Mouse (Mus musculus): ENCODE data around the gene Ank2. TPM values are rescaled to one million over a fixed set of nuclear protein-coding genes. Genes with fewer than 3 reads are reported as not detected.

The Ank2 gene
- polyA plus RNA-seq, 1 experiment, result 52.1 TPM

DNA sequence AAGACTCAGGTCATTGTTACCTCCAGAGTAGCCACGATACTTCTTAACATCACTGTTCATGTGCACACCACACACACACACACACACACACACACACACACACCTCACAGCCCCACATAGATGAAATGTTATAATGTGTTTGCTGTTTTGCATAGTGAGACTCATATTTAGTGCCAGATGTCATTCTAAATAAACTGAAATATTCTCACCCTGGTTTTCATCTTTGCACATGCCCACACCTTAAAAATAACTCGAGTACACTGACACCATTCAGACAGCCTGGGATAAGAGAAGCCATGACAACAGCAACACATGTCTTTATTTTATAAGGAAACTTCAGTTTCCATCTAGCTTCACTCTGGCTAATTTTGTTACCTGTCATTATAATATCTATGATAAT lies 312.1 kb downstream of the Ank2 start:
- TF ChIP-seq POLR2A (IDR thresholded peaks at IDR 0.05; ENCODE audit: control insufficient read depth, low read depth, low read length) (no peak), CTCF (IDR thresholded peaks at IDR 0.05; ENCODE audit: control insufficient read depth, insufficient read depth, insufficient replicate concordance, low read depth, low read length) (no peak)
- H3K27ac ChIP-seq (ENCODE audit: control insufficient read depth, insufficient read depth, low read depth, low read length), result no peak overlapping the region
- no peaks in the 10 kb centered on the region for H3K36me3 ChIP-seq (ENCODE audit: control insufficient read depth, insufficient read depth, low read length)
- H3K4me3 ChIP-seq (ENCODE audit: control insufficient read depth, low read depth, low read length), result no peak overlapping the region
- H3K27me3 ChIP-seq (ENCODE audit: control insufficient read depth, insufficient read depth, low read length), result no peaks in the 10 kb centered on the region
- no peaks in the 10 kb centered on the region for H3K4me1 ChIP-seq (ENCODE audit: control insufficient read depth, insufficient read depth, low read length)

DNA sequence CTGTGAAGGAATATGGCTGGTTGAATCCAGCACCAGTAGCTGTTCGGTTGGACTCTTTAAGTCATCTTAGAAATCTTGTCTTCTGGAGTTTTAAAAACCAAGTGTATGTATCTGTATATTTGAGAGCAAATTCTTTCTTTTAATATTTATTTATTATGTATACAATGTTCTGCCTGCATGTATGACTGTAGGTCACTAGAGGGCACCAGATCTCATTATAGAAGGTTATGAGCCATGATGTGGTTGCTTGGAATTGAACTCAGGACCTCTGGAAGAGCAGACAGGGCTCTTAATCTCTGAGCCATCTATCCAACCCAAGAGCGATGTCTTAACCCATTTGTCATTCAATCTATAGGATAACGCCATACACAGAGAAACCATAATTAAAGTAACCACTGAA lies 312.9 kb downstream of the Ank2 start:
- no peak overlapping the region for H3K4me3 ChIP-seq (ENCODE audit: control insufficient read depth, low read depth, low read length)
- H3K4me1 ChIP-seq (ENCODE audit: control insufficient read depth, insufficient read depth, low read length), result no peaks in the 10 kb centered on the region
- H3K36me3 ChIP-seq (ENCODE audit: control insufficient read depth, insufficient read depth, low read length), result no peaks in the 10 kb centered on the region
- no peaks in the 10 kb centered on the region for H3K27me3 ChIP-seq (ENCODE audit: control insufficient read depth, insufficient read depth, low read length)
- H3K27ac ChIP-seq (ENCODE audit: control insufficient read depth, insufficient read depth, low read depth, low read length), result no peak overlapping the region
- TF ChIP-seq CTCF (IDR thresholded peaks at IDR 0.05; ENCODE audit: control insufficient read depth, insufficient read depth, insufficient replicate concordance, low read depth, low read length), result no peak
- TF ChIP-seq POLR2A (IDR thresholded peaks at IDR 0.05; ENCODE audit: control insufficient read depth, low read depth, low read length), result no peak

DNA sequence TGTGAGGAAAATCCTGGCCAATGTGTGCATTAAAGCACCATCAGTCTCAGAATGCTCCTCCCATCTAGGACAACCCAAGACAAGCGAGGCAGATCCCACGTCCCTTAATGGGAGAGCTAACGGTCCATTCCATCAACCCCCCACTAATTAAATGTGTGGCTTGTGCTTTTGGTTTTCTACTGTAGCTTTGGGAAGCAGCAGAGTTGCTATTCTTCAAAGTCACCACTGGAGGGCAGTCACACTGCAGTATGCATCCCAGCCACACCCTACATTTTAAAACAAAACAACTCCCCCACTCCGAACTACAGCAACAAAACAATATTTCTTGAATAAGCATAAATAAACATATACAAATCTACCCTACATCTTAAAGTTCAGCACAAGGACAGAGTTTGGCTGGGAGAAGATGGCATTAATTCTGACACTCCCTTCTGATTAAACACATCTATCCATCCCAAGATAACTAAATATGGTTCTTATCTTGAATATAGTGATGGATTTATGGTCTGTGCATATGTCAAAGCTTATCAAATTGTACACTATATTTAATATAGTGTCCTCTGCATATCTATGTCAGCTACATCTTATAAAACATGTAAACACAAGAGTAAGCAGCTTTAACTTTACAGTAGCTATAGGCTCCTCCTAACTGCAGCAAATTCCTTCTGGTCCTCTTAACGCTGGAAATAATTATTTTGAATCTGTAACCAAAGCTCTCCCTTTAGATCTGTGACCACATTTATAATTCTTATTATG lies 315.0 kb downstream of the Ank2 start:
- Histone ChIP-seq H3K4me3 (ENCODE audit: control insufficient read depth, low read depth, low read length) (no peak overlapping the region), H3K27me3 (ENCODE audit: control insufficient read depth, insufficient read depth, low read length) (no peaks in the 10 kb centered on the region), H3K27ac (ENCODE audit: control insufficient read depth, insufficient read depth, low read depth, low read length) (no peak overlapping the region), H3K36me3 (ENCODE audit: control insufficient read depth, insufficient read depth, low read length) (no peaks in the 10 kb centered on the region), H3K4me1 (ENCODE audit: control insufficient read depth, insufficient read depth, low read length) (no peaks in the 10 kb centered on the region)
- TF ChIP-seq CTCF (IDR thresholded peaks at IDR 0.05; ENCODE audit: control insufficient read depth, insufficient read depth, insufficient replicate concordance, low read depth, low read length) (peak; percentile 53; the same call in 1 of the 2 replicates), POLR2A (IDR thresholded peaks at IDR 0.05; ENCODE audit: control insufficient read depth, low read depth, low read length) (no peak)

DNA sequence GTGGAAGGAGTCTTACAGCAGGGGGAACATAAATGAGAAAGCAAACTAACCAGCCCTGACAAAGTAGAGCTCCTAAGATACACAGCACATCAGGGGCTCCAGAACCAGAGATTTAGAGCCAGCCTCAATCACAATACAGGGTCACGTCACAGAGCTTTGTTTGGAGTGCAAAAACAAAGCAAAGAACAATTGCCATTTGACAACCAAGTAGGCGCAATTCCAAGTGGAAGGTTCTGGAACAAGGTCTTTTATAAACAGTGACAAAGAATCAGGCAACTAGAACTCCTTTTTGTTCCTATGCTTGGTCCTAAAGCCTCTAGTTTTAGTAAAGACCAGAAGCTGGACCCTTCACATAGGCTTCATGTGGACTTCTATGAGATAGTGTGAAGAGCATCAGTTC lies 326.5 kb downstream of the Ank2 start:
- TF ChIP-seq POLR2A (IDR thresholded peaks at IDR 0.05; ENCODE audit: control insufficient read depth, low read depth, low read length) (no peak), CTCF (IDR thresholded peaks at IDR 0.05; ENCODE audit: control insufficient read depth, insufficient read depth, insufficient replicate concordance, low read depth, low read length) (no peak)
- no peak overlapping the region for H3K27ac ChIP-seq (ENCODE audit: control insufficient read depth, insufficient read depth, low read depth, low read length)
- H3K27me3 ChIP-seq (ENCODE audit: control insufficient read depth, insufficient read depth, low read length), result no peaks in the 10 kb centered on the region

DNA sequence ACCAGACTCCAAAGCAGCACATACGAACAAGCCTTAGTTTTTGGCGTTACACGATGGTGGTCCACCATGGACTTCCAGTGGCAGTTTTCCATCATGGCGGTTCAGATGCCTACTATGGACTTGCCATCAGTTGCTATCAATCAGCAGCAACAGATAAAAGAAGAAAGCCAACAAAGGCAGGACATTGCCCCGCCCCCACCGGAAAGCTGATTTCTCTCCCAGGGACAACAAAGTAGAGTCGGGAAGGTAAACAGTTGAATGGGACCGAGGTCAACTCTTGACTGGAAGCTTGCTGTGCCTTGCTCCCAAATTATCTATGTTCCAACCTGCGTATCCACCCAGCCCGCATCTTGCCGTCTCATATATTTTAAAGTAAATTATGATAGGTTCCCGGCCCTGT lies 328.9 kb downstream of the Ank2 start:
- no peak for TF ChIP-seq CTCF (IDR thresholded peaks at IDR 0.05; ENCODE audit: control insufficient read depth, insufficient read depth, insufficient replicate concordance, low read depth, low read length)
- TF ChIP-seq POLR2A (IDR thresholded peaks at IDR 0.05; ENCODE audit: control insufficient read depth, low read depth, low read length), result no peak
- no peak overlapping the region for H3K27ac ChIP-seq (ENCODE audit: control insufficient read depth, insufficient read depth, low read depth, low read length)
- no peaks in the 10 kb centered on the region for H3K4me1 ChIP-seq (ENCODE audit: control insufficient read depth, insufficient read depth, low read length)
- H3K36me3 ChIP-seq (ENCODE audit: control insufficient read depth, insufficient read depth, low read length), result no peaks in the 10 kb centered on the region
- H3K27me3 ChIP-seq (ENCODE audit: control insufficient read depth, insufficient read depth, low read length), result no peaks in the 10 kb centered on the region
- H3K4me3 ChIP-seq (ENCODE audit: control insufficient read depth, low read depth, low read length), result no peak overlapping the region

More for the DNA sequence above, 326.5 kb downstream of the Ank2 start:
- Histone ChIP-seq H3K36me3 (ENCODE audit: control insufficient read depth, insufficient read depth, low read length) (no peaks in the 10 kb centered on the region), H3K4me1 (ENCODE audit: control insufficient read depth, insufficient read depth, low read length) (no peaks in the 10 kb centered on the region), H3K4me3 (ENCODE audit: control insufficient read depth, low read depth, low read length) (no peak overlapping the region)

DNA sequence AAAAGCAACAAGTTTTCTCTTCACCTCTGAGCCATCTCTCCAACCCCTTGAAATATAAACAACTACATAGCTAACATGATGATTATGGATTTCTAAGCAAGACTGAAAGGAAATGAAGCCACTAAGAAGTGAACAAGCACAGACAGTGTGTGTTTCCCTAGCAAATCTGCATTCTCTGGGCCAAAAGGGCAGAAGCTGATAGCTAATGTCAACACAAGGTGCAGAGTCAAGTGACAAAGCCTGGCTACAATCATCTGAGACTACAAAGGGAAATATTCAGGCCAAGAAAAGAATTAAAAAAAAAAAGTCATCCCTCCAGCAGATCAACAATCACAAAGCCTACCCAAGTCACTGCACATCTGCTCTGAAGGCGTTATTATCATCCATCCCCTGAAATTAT lies 330.0 kb downstream of the Ank2 start:
- H3K36me3 ChIP-seq (ENCODE audit: control insufficient read depth, insufficient read depth, low read length), result no peaks in the 10 kb centered on the region
- no peak overlapping the region for H3K27ac ChIP-seq (ENCODE audit: control insufficient read depth, insufficient read depth, low read depth, low read length)
- H3K27me3 ChIP-seq (ENCODE audit: control insufficient read depth, insufficient read depth, low read length), result no peaks in the 10 kb centered on the region
- TF ChIP-seq CTCF (IDR thresholded peaks at IDR 0.05; ENCODE audit: control insufficient read depth, insufficient read depth, insufficient replicate concordance, low read depth, low read length) (no peak), POLR2A (IDR thresholded peaks at IDR 0.05; ENCODE audit: control insufficient read depth, low read depth, low read length) (no peak)
- no peaks in the 10 kb centered on the region for H3K4me1 ChIP-seq (ENCODE audit: control insufficient read depth, insufficient read depth, low read length)
- H3K4me3 ChIP-seq (ENCODE audit: control insufficient read depth, low read depth, low read length), result no peak overlapping the region

DNA sequence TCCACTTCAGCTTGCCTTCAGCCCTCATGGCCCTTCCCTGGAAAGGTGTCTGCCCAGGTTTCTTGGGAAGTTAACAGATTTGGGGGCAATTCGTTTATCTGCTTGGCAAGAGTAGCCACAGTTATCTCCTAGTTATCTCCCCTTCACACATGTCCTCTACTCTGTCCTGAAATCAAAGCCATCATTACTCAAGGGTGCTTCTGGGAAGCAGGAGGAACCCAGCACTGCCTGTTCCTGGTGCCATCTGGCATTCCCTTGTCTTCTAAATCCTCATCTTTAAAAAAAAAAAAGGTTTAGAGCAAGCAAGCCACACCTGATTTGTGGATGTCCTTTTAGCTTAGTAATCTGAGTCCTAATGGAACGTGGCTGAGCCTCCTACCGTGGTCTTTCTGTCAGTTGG lies 335.4 kb downstream of the Ank2 start:
- H3K27me3 ChIP-seq (ENCODE audit: control insufficient read depth, insufficient read depth, low read length), result peaks cover 3% of the 10 kb centered on the region; the same call in 1 of the 2 replicates
- H3K4me3 ChIP-seq (ENCODE audit: control insufficient read depth, low read depth, low read length), result no peak overlapping the region
- TF ChIP-seq POLR2A (IDR thresholded peaks at IDR 0.05; ENCODE audit: control insufficient read depth, low read depth, low read length), result no peak
- TF ChIP-seq CTCF (IDR thresholded peaks at IDR 0.05; ENCODE audit: control insufficient read depth, insufficient read depth, insufficient replicate concordance, low read depth, low read length), result no peak
- no peaks in the 10 kb centered on the region for H3K36me3 ChIP-seq (ENCODE audit: control insufficient read depth, insufficient read depth, low read length)
- no peak overlapping the region for H3K27ac ChIP-seq (ENCODE audit: control insufficient read depth, insufficient read depth, low read depth, low read length)
- peaks cover 15% of the 10 kb centered on the region for H3K4me1 ChIP-seq (ENCODE audit: control insufficient read depth, insufficient read depth, low read length)
